Mouse (Mus musculus) embryonic facial prominence, embryonic 12.5 days (tissue): ENCODE measurements around the gene Gm49425. TPM values are rescaled to one million over a fixed set of nuclear protein-coding genes. Genes with fewer than 3 reads are reported as not detected.
"Not testable (repeated sequence)": the region's sequence is repeated elsewhere in the genome, so short reads cannot be mapped to it uniquely, and the experiment has no call there.

Source experiments
- ATAC-seq: fragments of 200-750 bp; cut with Nextera tagmentation; 2 replicates; pipeline ENCODE4 v1.8.0; 2017; ENCODE audit not compliant: insufficient number of reproducible peaks, insufficient read depth, low FRiP score, low TSS enrichment
- H3K27ac ChIP-seq: fragments of 300-500 bp; sonication (generic); 2 replicates; pipeline ENCODE4 v1.5.1; 2016; ENCODE audit warnings: mild to moderate bottlenecking
- H3K27me3 ChIP-seq: fragments of 300-500 bp; sonication (generic); 2 replicates; pipeline ENCODE4 v1.6.1; 2016; ENCODE audit warnings: mild to moderate bottlenecking, moderate library complexity
- H3K36me3 ChIP-seq: fragments of 300-500 bp; sonication (generic); 2 replicates; pipeline ENCODE4 v1.6.1; 2016; ENCODE audit warnings: mild to moderate bottlenecking
- H3K4me1 ChIP-seq: fragments of 300-500 bp; sonication (generic); 2 replicates; pipeline ENCODE4 v1.6.1; 2016
- H3K4me2 ChIP-seq: fragments of 300-500 bp; sonication (generic); replicated peaks from 2 replicates; pipeline ENCODE4 v1.6.1; 2016; ENCODE audit warnings: mild to moderate bottlenecking, moderate library complexity
- H3K4me3 ChIP-seq: fragments of 300-500 bp; sonication (generic); 2 replicates; pipeline ENCODE4 v1.5.1; 2016; ENCODE audit warnings: mild to moderate bottlenecking
- H3K9ac ChIP-seq: fragments of 300-500 bp; sonication (generic); 2 replicates; pipeline ENCODE4 v1.6.1; 2016; ENCODE audit warnings: mild to moderate bottlenecking, moderate library complexity
- H3K9me3 ChIP-seq: fragments of 300-500 bp; sonication (generic); 2 replicates; pipeline ENCODE4 v1.6.1; 2016; ENCODE audit warnings: mild to moderate bottlenecking, moderate library complexity
- WGBS: fragments of 180-500 bp; shearing (Covaris S2); methylation state at CpG from one replicate; pipeline ENCODE4 v1.1.7; 2016; 5-methylcytosine and 5-hydroxymethylcytosine counted together
- polyA plus RNA-seq: library from polyadenylated mRNA; unstranded; fragments of >200 nt; fragmentation: Nextera tagmentation; extraction: Ambion mirVana; gene quantifications from 2 replicates; pipeline ENCODE4 v1.2.1, GENCODE M21; 2016

Gene Gm49425
- not detected in 2 replicates for polyA plus RNA-seq

DNA sequence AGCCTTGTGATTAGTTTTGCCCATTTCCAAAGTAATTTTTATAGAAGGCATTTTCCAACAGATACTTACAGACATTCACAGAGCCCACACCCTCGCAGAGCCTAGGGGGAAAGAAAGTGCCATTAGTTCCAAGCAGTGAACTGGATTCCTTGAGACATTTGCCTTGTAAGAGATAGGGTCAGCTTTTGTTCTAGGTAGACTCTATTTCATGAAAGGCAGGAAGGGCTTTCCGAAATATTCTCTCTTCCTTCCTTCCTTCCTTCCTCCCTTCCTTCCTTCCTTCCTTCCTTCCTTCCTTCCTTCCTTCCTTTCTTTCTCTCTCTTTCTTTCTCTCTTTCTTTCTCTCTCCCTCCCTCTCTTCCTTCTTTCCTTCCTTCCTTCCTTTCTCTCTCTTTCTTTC lies at the start of gene Gm49425:
Gene Gm49425 (minus strand): TSS at position 101 of the 400 bp plus-strand sequence.
- not testable (repeated sequence) for H3K27ac ChIP-seq, H3K4me3 ChIP-seq, H3K36me3 ChIP-seq, H3K27me3 ChIP-seq, H3K9ac ChIP-seq, H3K9me3 ChIP-seq, H3K4me2 ChIP-seq, ATAC-seq, H3K4me1 ChIP-seq
- 85% methylated on average over 2 of the region's 2 CpGs for WGBS

DNA sequence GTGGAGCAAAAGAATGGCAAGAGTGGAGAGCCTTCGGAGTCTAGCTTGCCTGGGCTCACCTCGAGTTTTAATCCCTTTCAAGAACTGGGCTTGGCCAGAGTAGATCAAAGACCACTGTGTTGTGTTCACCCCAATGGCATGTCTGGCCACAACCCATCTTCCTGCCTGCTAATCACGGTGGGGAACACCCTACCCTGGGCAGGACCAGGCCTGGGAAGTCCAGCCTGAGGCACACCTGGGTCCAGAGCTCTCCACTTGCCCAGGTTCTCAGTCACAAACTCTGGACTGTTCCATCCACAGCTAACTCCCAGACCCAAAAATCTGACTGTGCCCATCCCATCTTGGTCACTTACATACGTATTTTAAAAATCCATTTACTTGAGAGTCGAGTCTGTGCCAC lies 45.8 kb upstream of the Gm49425 start, which contains the start of gene Krt90:
Gene Krt90 (minus strand): TSS at position 101 of the 400 bp plus-strand sequence.
- 64% methylated on average over 5 of the region's 5 CpGs for WGBS
- Histone ChIP-seq H3K4me3 (no peak within 1 kb of the TSS), H3K27ac (no peak within 1 kb of the TSS), H3K27me3 (no peaks in the 10 kb centered on the region), H3K36me3 (no peaks in the 10 kb centered on the region), H3K9ac (no peak within 1 kb of the TSS), H3K9me3 (no peaks in the 10 kb centered on the region), H3K4me2 (no peak within 1 kb of the TSS), H3K4me1 (peaks cover 6% of the 10 kb centered on the region; the same call in 1 of the 2 replicates)
- ATAC-seq: no peak

DNA sequence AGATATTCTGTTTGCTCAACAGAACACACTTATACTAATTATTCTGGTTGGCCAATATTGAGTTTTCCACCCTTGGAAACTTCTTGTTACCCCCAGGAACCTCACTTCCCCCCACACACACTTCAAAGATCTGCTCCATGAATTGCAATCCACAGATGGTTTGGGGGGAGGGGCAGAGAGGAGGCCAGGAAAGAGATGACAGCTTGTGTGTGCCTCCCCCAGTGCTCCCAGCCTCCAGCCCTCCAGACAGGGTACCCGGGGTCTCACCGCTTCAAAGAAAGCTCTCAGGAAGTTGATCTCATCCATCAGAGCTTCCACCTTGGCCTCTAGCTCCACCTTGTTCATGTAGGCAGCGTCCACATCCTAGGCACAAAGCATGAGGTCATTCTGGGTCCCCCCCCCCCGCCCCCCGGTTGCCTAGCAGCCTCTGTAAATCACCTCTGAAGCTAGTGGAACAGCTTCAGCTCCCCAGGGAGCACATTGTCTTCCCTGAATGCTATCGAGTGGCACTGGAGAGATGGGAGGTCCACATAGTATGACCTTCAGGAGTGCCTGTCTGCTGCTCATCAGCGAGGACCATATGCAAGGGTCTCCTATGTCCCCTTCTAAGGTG lies 41.1 kb upstream of the Gm49425 start:
- peaks cover 8% of the 10 kb centered on the region; the same call in 1 of the 2 replicates for H3K4me1 ChIP-seq
- WGBS: 24% methylated on average over 7 of the region's 7 CpGs
- ATAC-seq: no peak
- no peaks in the 10 kb centered on the region for H3K36me3 ChIP-seq
- H3K27ac ChIP-seq: no peak overlapping the region
- no peak overlapping the region for H3K4me3 ChIP-seq
- H3K4me2 ChIP-seq: no peak overlapping the region
- no peaks in the 10 kb centered on the region for H3K9me3 ChIP-seq
- H3K9ac ChIP-seq: no peak overlapping the region
- H3K27me3 ChIP-seq: no peaks in the 10 kb centered on the region

DNA sequence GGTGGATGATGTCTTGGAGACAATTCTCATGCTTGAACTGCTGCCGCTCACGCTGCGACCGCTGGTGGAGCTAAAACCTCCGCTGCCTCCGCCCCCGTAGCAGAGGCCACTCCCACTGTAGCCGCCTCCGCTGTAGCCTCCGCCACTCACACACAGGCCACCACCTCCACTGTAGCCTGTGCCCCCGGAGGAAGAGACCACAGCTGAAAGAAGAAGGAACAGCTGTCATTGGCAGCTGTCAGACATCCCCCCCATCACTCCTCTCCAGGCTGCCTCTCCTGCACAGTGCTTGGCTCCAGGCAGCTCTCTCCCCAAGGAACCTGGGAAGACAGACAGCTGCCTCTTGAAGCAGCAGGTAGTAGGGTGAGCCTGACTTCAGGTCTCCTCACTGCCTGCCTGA lies 36.1 kb upstream of the Gm49425 start:
- peak; percentile 78 for ATAC-seq
- peaks cover 13% of the 10 kb centered on the region for H3K4me1 ChIP-seq
- 0 out of 2 replicates have a peak overlapping the region, but pooled peaks have one; percentile 19 for H3K9ac ChIP-seq
- no peak overlapping the region for H3K27ac ChIP-seq
- H3K27me3 ChIP-seq: peaks cover 6% of the 10 kb centered on the region; the same call in 1 of the 2 replicates
- peak overlapping the region; percentile 38 for H3K4me2 ChIP-seq
- 1% methylated on average over 11 of the region's 11 CpGs for WGBS
- H3K4me3 ChIP-seq: no peak overlapping the region
- H3K36me3 ChIP-seq: no peaks in the 10 kb centered on the region
- H3K9me3 ChIP-seq: no peaks in the 10 kb centered on the region

DNA sequence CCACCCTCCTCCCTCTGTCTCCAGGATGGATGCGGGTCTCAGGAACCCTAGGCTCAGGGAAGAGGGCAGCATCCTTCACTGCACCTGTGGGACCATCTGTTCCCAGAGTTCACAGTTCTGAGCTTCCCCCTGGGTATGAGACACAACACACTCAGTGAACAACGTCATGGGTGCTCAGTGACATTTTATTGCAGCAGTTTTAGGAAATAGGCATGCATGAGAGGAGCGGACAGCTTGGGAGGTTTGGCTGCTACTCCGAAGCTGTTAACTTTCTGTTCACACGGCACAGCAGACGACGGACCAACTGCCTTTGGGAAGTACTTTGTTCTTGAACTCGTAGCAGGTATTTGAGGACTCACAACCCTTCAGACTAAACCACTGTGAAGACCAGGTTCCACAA lies 35.1 kb upstream of the Gm49425 start:
- peaks cover 11% of the 10 kb centered on the region for H3K4me1 ChIP-seq
- no peak overlapping the region for H3K4me2 ChIP-seq
- WGBS: 89% methylated on average over 8 of the region's 8 CpGs
- H3K9me3 ChIP-seq: no peaks in the 10 kb centered on the region
- H3K4me3 ChIP-seq: no peak overlapping the region
- peaks cover 6% of the 10 kb centered on the region; the same call in 1 of the 2 replicates for H3K27me3 ChIP-seq
- H3K27ac ChIP-seq: no peak overlapping the region
- H3K9ac ChIP-seq: no peak overlapping the region
- ATAC-seq: no peak
- H3K36me3 ChIP-seq: no peaks in the 10 kb centered on the region

DNA sequence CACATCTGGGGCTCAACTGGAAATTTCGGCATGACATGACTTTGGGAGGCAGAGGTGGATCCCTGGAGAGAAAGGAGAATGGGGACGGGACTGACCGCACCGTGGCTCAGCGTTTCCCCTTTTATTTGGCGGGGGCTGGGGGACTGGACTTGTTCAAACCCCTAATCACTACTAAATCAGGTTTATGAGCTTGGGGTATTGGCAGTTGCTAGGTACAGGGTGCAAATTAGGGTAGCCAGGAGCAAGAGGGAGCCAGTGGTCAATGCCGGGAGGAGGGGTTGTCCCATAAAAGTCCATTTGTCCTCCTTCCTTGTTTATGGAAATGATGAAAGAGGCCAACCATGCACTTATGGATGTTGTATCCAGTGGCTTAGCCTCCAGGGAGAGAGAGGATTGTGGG lies 33.5 kb upstream of the Gm49425 start, which contains the start of gene Krt82:
Gene Krt82 (minus strand): TSS at position 101 of the 400 bp plus-strand sequence.
- Histone ChIP-seq H3K27ac (no peak within 1 kb of the TSS), H3K4me1 (peaks cover 11% of the 10 kb centered on the region), H3K4me3 (no peak within 1 kb of the TSS), H3K36me3 (no peaks in the 10 kb centered on the region), H3K4me2 (no peak within 1 kb of the TSS), H3K27me3 (peaks cover 6% of the 10 kb centered on the region; the same call in 1 of the 2 replicates), H3K9me3 (no peaks in the 10 kb centered on the region), H3K9ac (no peak within 1 kb of the TSS)
- WGBS: 84% methylated on average over 7 of the region's 7 CpGs
- ATAC-seq: no peak

DNA sequence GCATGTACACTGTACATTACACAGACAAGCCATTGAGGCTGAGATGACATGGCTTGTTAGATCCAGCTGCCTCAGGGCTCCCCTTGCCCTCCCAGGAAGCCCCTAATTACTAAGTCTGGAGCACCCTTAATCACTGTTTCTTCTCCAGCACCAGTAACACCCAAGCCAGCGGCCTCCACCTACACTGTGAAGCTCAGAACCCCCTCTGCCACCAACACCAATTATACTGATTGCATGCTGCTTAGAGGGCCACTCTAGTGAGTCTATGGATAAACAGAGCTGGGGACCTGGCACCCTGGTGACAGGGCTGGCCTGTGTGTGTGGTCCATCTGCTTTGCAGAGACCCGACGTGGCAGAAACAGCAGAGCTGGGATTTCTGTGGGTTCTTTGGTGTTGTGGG lies 27.4 kb upstream of the Gm49425 start:
- H3K27ac ChIP-seq: no peak overlapping the region
- no peaks in the 10 kb centered on the region for H3K9me3 ChIP-seq
- no peak for ATAC-seq
- no peak overlapping the region for H3K4me2 ChIP-seq
- H3K27me3 ChIP-seq: no peaks in the 10 kb centered on the region
- 59% methylated on average over 3 of the region's 3 CpGs for WGBS
- no peaks in the 10 kb centered on the region; the same call in 1 of the 2 replicates for H3K4me1 ChIP-seq
- no peaks in the 10 kb centered on the region for H3K36me3 ChIP-seq
- no peak overlapping the region for H3K9ac ChIP-seq
- no peak overlapping the region for H3K4me3 ChIP-seq

DNA sequence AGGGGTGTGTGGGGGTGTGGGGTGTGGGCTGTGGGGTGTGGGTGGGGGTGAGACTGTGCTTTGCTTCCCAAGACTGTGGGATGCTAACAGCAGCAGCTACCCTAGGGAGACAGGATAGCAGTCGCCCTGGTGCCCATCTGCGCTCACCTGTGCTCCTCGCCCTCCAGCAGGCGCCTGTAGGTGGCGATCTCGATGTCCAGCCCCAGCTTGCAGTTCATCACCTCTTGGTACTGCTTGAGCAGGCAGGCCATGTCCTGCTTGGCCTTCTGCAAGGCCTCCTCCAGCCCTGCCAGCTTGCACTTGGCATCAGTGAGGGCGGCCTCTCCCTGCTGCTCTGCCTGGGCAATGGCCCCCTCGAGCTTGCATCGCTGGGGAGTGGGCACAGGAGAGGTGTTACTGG lies 25.5 kb upstream of the Gm49425 start:
- peaks cover 4% of the 10 kb centered on the region; the same call in 1 of the 2 replicates for H3K4me1 ChIP-seq
- no peaks in the 10 kb centered on the region for H3K36me3 ChIP-seq
- no peak overlapping the region for H3K27ac ChIP-seq
- no peak overlapping the region for H3K4me3 ChIP-seq
- H3K9ac ChIP-seq: no peak overlapping the region
- no peak for ATAC-seq
- no peaks in the 10 kb centered on the region for H3K27me3 ChIP-seq
- no peak overlapping the region for H3K4me2 ChIP-seq
- H3K9me3 ChIP-seq: no peaks in the 10 kb centered on the region
- WGBS: 68% methylated on average over 9 of the region's 9 CpGs

DNA sequence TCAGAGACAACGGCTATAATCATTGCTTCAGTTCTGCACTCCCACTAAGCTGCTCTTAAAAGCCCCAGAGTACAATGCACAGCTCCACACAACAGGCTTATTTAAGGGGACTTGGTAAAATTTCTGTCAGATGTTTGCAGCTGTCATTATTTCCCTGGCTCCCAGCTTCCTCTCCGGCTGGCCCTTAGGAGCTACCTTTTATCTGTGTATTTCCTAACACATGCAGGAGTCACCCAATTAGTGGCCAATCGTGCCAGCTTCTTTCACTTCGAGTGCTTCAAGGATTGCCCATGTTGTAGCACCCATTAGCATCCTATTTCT lies 21.5 kb upstream of the Gm49425 start:
- H3K27me3 ChIP-seq: no peaks in the 10 kb centered on the region; the same call in 1 of the 2 replicates
- H3K9ac ChIP-seq: no peak overlapping the region

DNA sequence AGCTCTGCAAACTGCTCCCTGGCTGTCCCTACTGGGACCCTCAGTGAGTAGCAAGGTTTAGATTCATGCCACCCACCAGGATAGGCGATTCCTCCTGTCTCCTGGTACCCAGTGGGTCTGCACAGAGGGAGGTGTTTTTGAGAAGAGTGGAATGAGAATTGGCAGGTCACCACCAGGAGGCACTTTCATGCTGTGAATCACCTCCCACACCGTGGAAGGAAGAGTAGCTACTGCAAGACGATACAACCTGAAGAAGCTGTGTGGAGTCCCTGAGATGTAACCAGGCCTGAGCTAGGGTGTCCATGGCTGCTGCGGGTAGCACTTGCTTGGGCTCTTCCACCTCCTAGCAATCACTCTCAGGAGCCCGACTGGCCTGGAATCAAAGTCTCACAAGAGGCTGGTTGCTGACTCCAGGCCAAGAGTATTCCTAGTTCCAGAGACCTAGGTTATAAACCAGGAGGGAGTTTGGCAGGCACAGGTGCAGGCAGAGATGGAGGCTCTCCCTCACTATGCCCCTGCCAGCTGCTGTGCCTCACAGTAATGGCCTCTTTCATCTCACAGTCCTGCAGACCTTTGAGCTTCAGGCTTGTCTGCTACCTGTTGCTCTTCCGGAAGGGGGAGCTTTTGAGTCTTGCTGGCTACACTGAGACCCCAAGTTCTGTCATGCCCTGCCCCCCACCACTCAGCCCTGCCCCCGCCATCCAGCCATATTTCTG lies 21.0 kb upstream of the Gm49425 start:
- Histone ChIP-seq H3K4me1 (peaks cover 6% of the 10 kb centered on the region; the same call in 1 of the 2 replicates), H3K9ac (no peak overlapping the region), H3K4me2 (no peak overlapping the region), H3K27ac (no peak overlapping the region), H3K27me3 (no peaks in the 10 kb centered on the region; the same call in 1 of the 2 replicates), H3K9me3 (no peaks in the 10 kb centered on the region), H3K4me3 (no peak overlapping the region), H3K36me3 (no peaks in the 10 kb centered on the region)
- 47% methylated on average over 7 of the region's 7 CpGs for WGBS
- ATAC-seq: no peak

More for the DNA sequence above, 21.5 kb upstream of the Gm49425 start:
- WGBS: 59% methylated on average over 4 of the region's 4 CpGs
- H3K4me2 ChIP-seq: no peak overlapping the region
- ATAC-seq: no peak
- no peak overlapping the region for H3K27ac ChIP-seq
- H3K4me1 ChIP-seq: peaks cover 6% of the 10 kb centered on the region; the same call in 1 of the 2 replicates
- no peak overlapping the region for H3K4me3 ChIP-seq
- H3K36me3 ChIP-seq: no peaks in the 10 kb centered on the region
- H3K9me3 ChIP-seq: no peaks in the 10 kb centered on the region

DNA sequence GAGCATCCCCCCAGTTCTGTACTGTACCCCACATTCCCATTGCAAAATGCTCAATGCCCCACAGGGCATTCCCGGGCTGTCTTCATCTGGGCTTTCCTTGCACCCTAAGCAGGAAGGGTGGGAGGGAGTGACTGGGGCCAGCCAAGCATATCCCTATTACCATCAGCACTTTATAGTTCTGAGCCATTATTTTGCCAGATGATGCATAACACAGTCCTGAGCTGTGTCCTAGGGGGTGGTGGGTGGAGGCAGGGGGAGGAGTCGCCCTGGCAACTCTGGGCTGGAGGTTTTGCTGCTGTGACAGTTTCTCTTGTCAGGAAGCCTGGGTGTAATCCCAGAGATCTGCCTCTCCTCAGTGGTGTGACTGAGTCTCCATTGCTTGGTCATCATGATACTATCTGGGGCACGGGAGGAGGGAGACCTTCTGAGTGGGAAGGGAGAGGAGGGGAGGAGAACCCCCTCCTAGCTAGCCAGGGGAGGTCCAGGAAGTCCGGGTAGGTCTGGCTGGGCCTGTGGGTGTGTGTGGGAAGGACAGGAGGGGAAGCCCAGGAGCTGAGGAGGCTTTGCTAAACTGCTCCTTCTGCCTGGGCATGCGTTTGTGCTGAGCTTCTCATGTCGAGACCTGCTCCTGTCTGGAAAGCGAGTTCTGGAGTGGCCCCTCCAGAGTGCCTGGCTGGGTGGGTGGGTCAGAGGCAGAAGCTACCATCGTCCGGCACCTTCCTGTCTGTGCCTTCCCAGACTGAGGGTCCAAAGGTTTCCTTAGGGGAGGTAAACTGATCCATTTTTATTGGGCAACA lies 19.2 kb upstream of the Gm49425 start:
- H3K27me3 ChIP-seq: no peaks in the 10 kb centered on the region; the same call in 1 of the 2 replicates
- 61% methylated on average over 9 of the region's 9 CpGs for WGBS
- H3K36me3 ChIP-seq: no peaks in the 10 kb centered on the region
- no peak overlapping the region for H3K4me3 ChIP-seq
- peaks cover 6% of the 10 kb centered on the region; the same call in 1 of the 2 replicates for H3K4me1 ChIP-seq
- no peak overlapping the region for H3K9ac ChIP-seq
- ATAC-seq: 0 out of 2 replicates have a peak, but pooled peaks have one; percentile 41
- no peak overlapping the region for H3K27ac ChIP-seq
- H3K9me3 ChIP-seq: no peaks in the 10 kb centered on the region
- H3K4me2 ChIP-seq: no peak overlapping the region
